Mouse (Mus musculus): Measurements from ENCODE around the gene Pde10a.

Gene Pde10a

GRCm38 (mm10) chr17:8592427-8593277 lies 67.5 kb downstream of the Pde10a start:
- DNase-seq = peak; percentile 39 to 85

GRCm38 (mm10) chr17:8597790-8598189 lies 72.6 kb downstream of the Pde10a start:
- DNase-seq = peak; percentile 57 to 80

GRCm38 (mm10) chr17:8602976-8603375 lies 77.8 kb downstream of the Pde10a start:
- DNase-seq = no peak

- DNase-seq = no peak
These were observed 80.7 kb downstream of the Pde10a start for GRCm38 (mm10) chr17:8605921-8606320.

- no peak for DNase-seq
These were observed 81.5 kb downstream of the Pde10a start for GRCm38 (mm10) chr17:8606695-8607094.

- no peak for DNase-seq
These were observed 86.7 kb downstream of the Pde10a start for GRCm38 (mm10) chr17:8611916-8612315.

GRCm38 (mm10) chr17:8613882-8614551 lies 88.8 kb downstream of the Pde10a start:
- peak; percentile 73 to 89 for DNase-seq

GRCm38 (mm10) chr17:8620346-8620745 lies 95.2 kb downstream of the Pde10a start:
- DNase-seq = no peak

- no peak for DNase-seq
These were observed 95.9 kb downstream of the Pde10a start for GRCm38 (mm10) chr17:8621105-8621504.

GRCm38 (mm10) chr17:8621906-8622305 lies 96.7 kb downstream of the Pde10a start:
- DNase-seq = no peak

GRCm38 (mm10) chr17:8626421-8626820 lies 101.2 kb downstream of the Pde10a start:
- no peak for DNase-seq

- DNase-seq = no peak
These were observed 106.5 kb downstream of the Pde10a start for GRCm38 (mm10) chr17:8631701-8632100.

GRCm38 (mm10) chr17:8633596-8633995 lies 108.4 kb downstream of the Pde10a start:
- no peak for DNase-seq

- no peak for DNase-seq
These were observed 109.3 kb downstream of the Pde10a start for GRCm38 (mm10) chr17:8634476-8634875.

GRCm38 (mm10) chr17:8636231-8636630 lies 111.1 kb downstream of the Pde10a start:
- no peak for DNase-seq

GRCm38 (mm10) chr17:8636691-8637090 lies 111.5 kb downstream of the Pde10a start:
- no peak for DNase-seq

GRCm38 (mm10) chr17:8637181-8637580 lies 112.0 kb downstream of the Pde10a start:
- DNase-seq = peak in 1 of 2 experiments; percentile 35

- peak in 1 of 2 experiments; percentile 40 for DNase-seq
These were observed 114.7 kb downstream of the Pde10a start for GRCm38 (mm10) chr17:8639703-8640380.

- DNase-seq = no peak
These were observed 115.7 kb downstream of the Pde10a start for GRCm38 (mm10) chr17:8640741-8641480.

GRCm38 (mm10) chr17:8641491-8641890 lies 116.3 kb downstream of the Pde10a start:
- no peak for DNase-seq

- DNase-seq = no peak
These were observed 117.2 kb downstream of the Pde10a start for GRCm38 (mm10) chr17:8642356-8642755.

GRCm38 (mm10) chr17:8647372-8647871 lies 122.2 kb downstream of the Pde10a start:
- DNase-seq = no peak

- no peak for DNase-seq
These were observed 123.1 kb downstream of the Pde10a start for GRCm38 (mm10) chr17:8648310-8648709.
